30 mouse cellular contexts compared by ENCODE assay signal in genomic region chr11:44770989-44771564, GRCm38 (mm10).
A peak's percentile ranks its signal among the peaks of the same experiment; 100 is the strongest.
DNase-seq lines count a peak whose midpoint lies in the region; ATAC-seq and TF ChIP-seq lines count a peak whose summit lies in the region.
"Had no signal": no experiment of that assay in that cellular context is flagged by ENCODE, and none has a peak within 500 bp of the region (broad histone marks: within the 10 kb centered on the region; RNA-seq: fewer than 3 reads in every experiment).

No protein-coding gene starts in this region.

- H3K27ac ChIP-seq in heart, embryonic 11.5 days (ENCODE audit: low read depth, low read length), result peak overlapping the region; percentile 1; the same call in 1 of the 2 replicates
- no peak overlapping the region for H3K27ac ChIP-seq in heart, adult 2 months
- H3K27ac ChIP-seq in heart, postnatal 0 days (ENCODE audit: low read depth), result no peak overlapping the region
- peak overlapping the region; percentile 55 for H3K27ac ChIP-seq in midbrain, embryonic 14.5 days (replicated peaks; ENCODE audit: low read depth, low read length)
- H3K27ac ChIP-seq in midbrain, embryonic 10.5 days (replicated peaks), result no peak overlapping the region
- H3K27ac ChIP-seq: embryonic facial prominence, embryonic 12.5 days; forebrain, embryonic 10.5 days; forebrain, embryonic 15.5 days; heart, embryonic 15.5 days; hindbrain, embryonic 15.5 days; kidney, embryonic 15.5 days; left cerebral cortex, adult 2 months; liver, embryonic 13.5 days; stomach, embryonic 15.5 days had no signal

- H3K27me3 ChIP-seq in heart, embryonic 11.5 days (ENCODE audit: control insufficient read depth, insufficient read depth, low read length), result no peaks in the 10 kb centered on the region
- no peaks in the 10 kb centered on the region for H3K27me3 ChIP-seq in heart, adult 2 months (ENCODE audit: control insufficient read depth, insufficient read depth, low read length)
- no peaks in the 10 kb centered on the region for H3K27me3 ChIP-seq in heart, postnatal 0 days (ENCODE audit: control insufficient read depth, insufficient read depth, low read length)
- H3K27me3 ChIP-seq in midbrain, embryonic 14.5 days (ENCODE audit: control insufficient read depth, insufficient read depth, low read length), result no peaks in the 10 kb centered on the region
- no peaks in the 10 kb centered on the region; the same call in 1 of the 2 replicates for H3K27me3 ChIP-seq in midbrain, embryonic 10.5 days (ENCODE audit: low read depth, poor library complexity, severe bottlenecking)
- H3K27me3 ChIP-seq: embryonic facial prominence, embryonic 12.5 days; heart, embryonic 15.5 days; hindbrain, embryonic 15.5 days; kidney, embryonic 15.5 days; liver, embryonic 13.5 days; stomach, embryonic 15.5 days had no signal

- TF ChIP-seq EP300 in heart, adult 2 months (IDR thresholded peaks at IDR 0.05; ENCODE audit: insufficient read depth, low read depth, low read length), result no peak
- TF ChIP-seq EP300 in heart, postnatal 0 days (IDR thresholded peaks at IDR 0.05; ENCODE audit: low read depth), result no peak

- peak overlapping the region; percentile 14; the same call in 1 of the 2 replicates for H3K4me2 ChIP-seq in heart, embryonic 11.5 days
- no peak overlapping the region for H3K4me2 ChIP-seq in heart, postnatal 0 days (ENCODE audit: low read depth, low read length)
- no peak overlapping the region for H3K4me2 ChIP-seq in midbrain, embryonic 14.5 days (ENCODE audit: low read length)
- H3K4me2 ChIP-seq: embryonic facial prominence, embryonic 12.5 days; forebrain, embryonic 15.5 days; heart, embryonic 15.5 days; hindbrain, embryonic 15.5 days; kidney, embryonic 15.5 days; liver, embryonic 13.5 days; stomach, embryonic 15.5 days had no signal

- H3K79me2 ChIP-seq in heart, adult 2 months (replicated peaks; ENCODE audit: control insufficient read depth, insufficient read depth, low read length), result no peaks in the 10 kb centered on the region

- no peaks in the 10 kb centered on the region for H3K36me3 ChIP-seq in heart, embryonic 11.5 days (ENCODE audit: control insufficient read depth, insufficient read depth, low read length)
- H3K36me3 ChIP-seq in heart, adult 2 months (ENCODE audit: control insufficient read depth, insufficient read depth, low read length), result no peaks in the 10 kb centered on the region; the same call in 1 of the 2 replicates
- no peaks in the 10 kb centered on the region for H3K36me3 ChIP-seq in heart, postnatal 0 days (replicated peaks; ENCODE audit: control insufficient read depth, insufficient read depth, low read length)
- no peaks in the 10 kb centered on the region for H3K36me3 ChIP-seq in midbrain, embryonic 14.5 days (ENCODE audit: control insufficient read depth, insufficient read depth, low read length)
- no peaks in the 10 kb centered on the region for H3K36me3 ChIP-seq in midbrain, embryonic 10.5 days
- H3K36me3 ChIP-seq: embryonic facial prominence, embryonic 12.5 days; forebrain, embryonic 10.5 days; forebrain, embryonic 15.5 days; heart, embryonic 15.5 days; hindbrain, embryonic 15.5 days; kidney, embryonic 15.5 days; liver, embryonic 13.5 days; stomach, embryonic 15.5 days had no signal

- TF ChIP-seq POLR2A in heart, adult 2 months (IDR thresholded peaks at IDR 0.05; ENCODE audit: insufficient read depth, low read depth, low read length), result no peak

- intact Hi-C loops in heart, adult 2 months (cut with DNase I), result no loop called here
- intact Hi-C loops in heart, postnatal 14 days (cut with DNase I), result no loop called here

- WGBS in heart, embryonic 11.5 days (ENCODE audit: insufficient replicate concordance), result 37% methylated on average over 11 of the region's 11 CpGs
- WGBS in heart, adult 2 months, result 63% methylated on average over 11 of the region's 11 CpGs
- 42% methylated on average over 11 of the region's 11 CpGs for WGBS in heart, postnatal 0 days
- WGBS in midbrain, embryonic 14.5 days, result 81% methylated on average over 11 of the region's 11 CpGs
- WGBS in midbrain, embryonic 10.5 days, result 83% methylated on average over 11 of the region's 11 CpGs

- H3K9ac ChIP-seq in heart, embryonic 11.5 days (ENCODE audit: low read depth, low read length), result no peak overlapping the region
- H3K9ac ChIP-seq in heart, adult 2 months (ENCODE audit: low read depth, low read length), result no peak overlapping the region
- no peak overlapping the region for H3K9ac ChIP-seq in heart, postnatal 0 days (replicated peaks; ENCODE audit: low read depth, low read length)
- H3K9ac ChIP-seq in midbrain, embryonic 14.5 days (replicated peaks; ENCODE audit: low read length), result no peak overlapping the region
- H3K9ac ChIP-seq: embryonic facial prominence, embryonic 12.5 days; forebrain, embryonic 15.5 days; heart, embryonic 15.5 days; hindbrain, embryonic 15.5 days; kidney, embryonic 15.5 days; liver, embryonic 13.5 days; stomach, embryonic 15.5 days had no signal

- no peak for TF ChIP-seq CTCF in heart, adult 2 months (IDR thresholded peaks at IDR 0.05)
- TF ChIP-seq CTCF in heart, postnatal 0 days (IDR thresholded peaks at IDR 0.05; ENCODE audit: low read depth), result no peak

- ATAC-seq in heart, embryonic 11.5 days (replicated peaks; ENCODE audit: insufficient number of reproducible peaks, low FRiP score, low TSS enrichment), result peak; percentile 35
- peak; percentile 55 for ATAC-seq in heart, postnatal 0 days (ENCODE audit: insufficient read depth, low read depth)
- no peak for ATAC-seq in midbrain, embryonic 14.5 days (ENCODE audit: low FRiP score, low TSS enrichment)
- ATAC-seq: CD4-positive, CD25-positive, alpha-beta regulatory T cell, adult 4 months; forebrain, embryonic 15.5 days; lung, postnatal 0 days had no signal

- no peak overlapping the region for H3K4me3 ChIP-seq in heart, embryonic 11.5 days (ENCODE audit: low read depth, low read length)
- no peak overlapping the region for H3K4me3 ChIP-seq in heart, adult 2 months
- no peak overlapping the region for H3K4me3 ChIP-seq in heart, postnatal 0 days (ENCODE audit: low read depth, low read length)
- H3K4me3 ChIP-seq in midbrain, embryonic 14.5 days (replicated peaks; ENCODE audit: low read depth, low read length), result no peak overlapping the region
- no peak overlapping the region for H3K4me3 ChIP-seq in midbrain, embryonic 10.5 days
- H3K4me3 ChIP-seq: embryonic facial prominence, embryonic 12.5 days; forebrain, embryonic 10.5 days; forebrain, embryonic 15.5 days; heart, embryonic 15.5 days; hindbrain, embryonic 15.5 days; kidney, embryonic 15.5 days; left cerebral cortex, adult 2 months; liver, embryonic 13.5 days; megakaryocyte, embryonic 14.5 days; stomach, embryonic 15.5 days had no signal

- no peak for DNase-seq in heart, adult 2 months
- no peak for DNase-seq in heart, postnatal 0 days (ENCODE audit: low spot score)
- DNase-seq in heart, postnatal 14 days, result no peak
- DNase-seq in midbrain, embryonic 14.5 days, result no peak
- no peak for DNase-seq in midbrain, embryonic 10.5 days (ENCODE audit: low spot score)
- DNase-seq in liver, result no peak
- DNase-seq: adrenal gland, postnatal 14 days; cerebellum, adult 11 months; cerebellum, adult 9-10 months; cerebellum, postnatal 36 days; gastrocnemius, postnatal 25 days; kidney, adult 18-20 months; kidney, postnatal 25 days; liver, embryonic 13.5 days; lung, adult 18-20 months; lung, postnatal 4 days; right cerebral cortex, postnatal 25 days; thymus, postnatal 14 days had no signal

- peaks cover 4% of the 10 kb centered on the region; the same call in 1 of the 2 replicates for H3K4me1 ChIP-seq in heart, embryonic 11.5 days (ENCODE audit: control insufficient read depth, insufficient read depth, low read length)
- no peaks in the 10 kb centered on the region; the same call in none of the 2 replicates for H3K4me1 ChIP-seq in heart, adult 2 months (ENCODE audit: control insufficient read depth, insufficient read depth, low read length)
- 0 out of 2 replicates have a peak, but pooled peaks cover 3% of the 10 kb centered on the region for H3K4me1 ChIP-seq in heart, postnatal 0 days (ENCODE audit: control insufficient read depth, insufficient read depth)
- H3K4me1 ChIP-seq in midbrain, embryonic 14.5 days (ENCODE audit: control insufficient read depth, insufficient read depth, low read length), result peaks cover 18% of the 10 kb centered on the region
- peaks cover 21% of the 10 kb centered on the region for H3K4me1 ChIP-seq in midbrain, embryonic 10.5 days
- H3K4me1 ChIP-seq: liver, embryonic 13.5 days; stomach, embryonic 15.5 days had no signal

- H3K9me3 ChIP-seq in heart, embryonic 11.5 days (replicated peaks; ENCODE audit: control insufficient read depth, low read length), result no peaks in the 10 kb centered on the region
- no peaks in the 10 kb centered on the region for H3K9me3 ChIP-seq in heart, postnatal 0 days (replicated peaks; ENCODE audit: control insufficient read depth, low read length)
- no peaks in the 10 kb centered on the region for H3K9me3 ChIP-seq in midbrain, embryonic 14.5 days (ENCODE audit: control insufficient read depth, low read length)
- H3K9me3 ChIP-seq in midbrain, embryonic 10.5 days (replicated peaks), result no peaks in the 10 kb centered on the region
- H3K9me3 ChIP-seq: embryonic facial prominence, embryonic 12.5 days; forebrain, embryonic 10.5 days; forebrain, embryonic 15.5 days; heart, embryonic 15.5 days; hindbrain, embryonic 15.5 days; kidney, embryonic 15.5 days; liver, embryonic 13.5 days; megakaryocyte, embryonic 14.5 days; stomach, embryonic 15.5 days had no signal

Comparison
In these comparisons a context has a peak if more than half of its experiments do, and no peak if none do; other contexts are left out.
1. H3K27ac ChIP-seq: peak in heart, embryonic 11.5 days (single experiment) and midbrain, embryonic 14.5 days (single experiment); none in heart, adult 2 months (single experiment), heart, postnatal 0 days (single experiment) and midbrain, embryonic 10.5 days (single experiment).